Mouse (Mus musculus): ENCODE measurements around the gene Tfcp2. TPM values are rescaled to one million over a fixed set of nuclear protein-coding genes. Genes with fewer than 3 reads are reported as not detected.
"Not testable (repeated sequence)": the region's sequence is repeated elsewhere in the genome, so short reads cannot be mapped to it uniquely, and the experiment has no call there.

Gene Tfcp2
- total RNA-seq, 4 experiments from 2014 or later = 31.4 to 41.1 (median 36.5) TPM

GRCm38 (mm10) chr15:100488297-100488696 is 63.5 kb downstream of the Tfcp2 start:
- not testable (repeated sequence) for DNase-seq (ENCODE audit: low spot score in 2 of 2)

- no peak for DNase-seq (ENCODE audit: low spot score in 2 of 2)
Measured at GRCm38 (mm10) chr15:100487050-100487449, 64.8 kb downstream of the Tfcp2 start.

GRCm38 (mm10) chr15:100486450-100486849 is 65.4 kb downstream of the Tfcp2 start:
- no peak for DNase-seq (ENCODE audit: low spot score in 2 of 2)

- DNase-seq (ENCODE audit: low spot score in 2 of 2) = no peak
Measured at GRCm38 (mm10) chr15:100485576-100485975, 66.2 kb downstream of the Tfcp2 start.

GRCm38 (mm10) chr15:100478925-100479324 is 72.9 kb downstream of the Tfcp2 start:
- DNase-seq (ENCODE audit: low spot score in 2 of 2) = no peak

- DNase-seq (ENCODE audit: low spot score in 2 of 2) = no peak
Measured at GRCm38 (mm10) chr15:100478351-100478750, 73.5 kb downstream of the Tfcp2 start.

- no peak for DNase-seq (ENCODE audit: low spot score in 2 of 2)
Measured at GRCm38 (mm10) chr15:100473926-100474503, 77.8 kb downstream of the Tfcp2 start.

- no peak for DNase-seq (ENCODE audit: low spot score in 2 of 2)
Measured at GRCm38 (mm10) chr15:100470037-100470436, 81.8 kb downstream of the Tfcp2 start.

- no peak for DNase-seq (ENCODE audit: low spot score in 2 of 2)
Measured at GRCm38 (mm10) chr15:100469189-100469545, 82.6 kb downstream of the Tfcp2 start.

- peak; percentile 82 to 87 for DNase-seq (ENCODE audit: low spot score in 2 of 2)
Measured at GRCm38 (mm10) chr15:100468295-100469188, 83.3 kb downstream of the Tfcp2 start, which contains the start of gene Letmd1. Gene Letmd1 (plus strand): TSS chr15:100469023.

GRCm38 (mm10) chr15:100467738-100468137 is 84.1 kb downstream of the Tfcp2 start:
- DNase-seq (ENCODE audit: low spot score in 2 of 2) = no peak

- DNase-seq (ENCODE audit: low spot score in 2 of 2) = no peak
Measured at GRCm38 (mm10) chr15:100465432-100465831, 86.4 kb downstream of the Tfcp2 start.

- peak; percentile 57 to 78 for DNase-seq (ENCODE audit: low spot score in 2 of 2)
Measured at GRCm38 (mm10) chr15:100463712-100464111, 88.1 kb downstream of the Tfcp2 start.

- no peak for DNase-seq (ENCODE audit: low spot score in 2 of 2)
Measured at GRCm38 (mm10) chr15:100462086-100462485, 89.7 kb downstream of the Tfcp2 start.

- no peak for DNase-seq (ENCODE audit: low spot score in 2 of 2)
Measured at GRCm38 (mm10) chr15:100461646-100462045, 90.2 kb downstream of the Tfcp2 start.

GRCm38 (mm10) chr15:100460942-100461341 is 90.9 kb downstream of the Tfcp2 start:
- no peak for DNase-seq (ENCODE audit: low spot score in 2 of 2)

- no peak for DNase-seq (ENCODE audit: low spot score in 2 of 2)
Measured at GRCm38 (mm10) chr15:100458055-100458454, 93.8 kb downstream of the Tfcp2 start.

- peak in 1 of 2 experiments; percentile 66 for DNase-seq (ENCODE audit: low spot score in 2 of 2)
Measured at GRCm38 (mm10) chr15:100457340-100457739, 94.5 kb downstream of the Tfcp2 start.

- DNase-seq (ENCODE audit: low spot score in 2 of 2) = no peak
Measured at GRCm38 (mm10) chr15:100456356-100456991, 95.3 kb downstream of the Tfcp2 start.

GRCm38 (mm10) chr15:100452486-100452885 is 99.3 kb downstream of the Tfcp2 start:
- DNase-seq (ENCODE audit: low spot score in 2 of 2) = no peak

- DNase-seq (ENCODE audit: low spot score in 2 of 2) = peak in 1 of 2 experiments; percentile 52
Measured at GRCm38 (mm10) chr15:100451245-100451644, 100.6 kb downstream of the Tfcp2 start.

GRCm38 (mm10) chr15:100449495-100449894 is 102.3 kb downstream of the Tfcp2 start:
- DNase-seq (ENCODE audit: low spot score in 2 of 2) = no peak

Measured in layer of hippocampus, adult 8-10 months (tissue).